Mouse (Mus musculus): ENCODE measurements around the gene Dusp2. TPM values are rescaled to one million over a fixed set of nuclear protein-coding genes. Genes with fewer than 3 reads are reported as not detected.

The Dusp2 gene
- polyA plus RNA-seq, 1 experiment, result 116 TPM

- Histone ChIP-seq H3K27ac (ENCODE audit: insufficient read depth, low read length) (no peak overlapping the region), H3K4me3 (ENCODE audit: extremely low read depth, insufficient read depth, insufficient read length) (no peak overlapping the region), H3K27me3 (ENCODE audit: control insufficient read depth, insufficient read depth, low read length) (no peaks in the 10 kb centered on the region), H3K36me3 (ENCODE audit: control insufficient read depth, insufficient read depth, low read length) (no peaks in the 10 kb centered on the region), H3K4me1 (ENCODE audit: control insufficient read depth, insufficient read depth, insufficient read length) (no peaks in the 10 kb centered on the region)
- no peak for TF ChIP-seq CTCF (IDR thresholded peaks at IDR 0.05; ENCODE audit: extremely low read depth, insufficient read depth, insufficient read length, insufficient replicate concordance)
- no peak for TF ChIP-seq POLR2A (IDR thresholded peaks at IDR 0.05; ENCODE audit: low read depth, low read length)
- 80% methylated on average over 7 of the region's 7 CpGs for WGBS
- DNase-seq (ENCODE audit: low read depth in 1 of 2, low spot score in 2 of 2), result no peak
Measured at GRCm38 (mm10) chr2:127378611-127378990, 42.6 kb downstream of the Dusp2 start.

DNA sequence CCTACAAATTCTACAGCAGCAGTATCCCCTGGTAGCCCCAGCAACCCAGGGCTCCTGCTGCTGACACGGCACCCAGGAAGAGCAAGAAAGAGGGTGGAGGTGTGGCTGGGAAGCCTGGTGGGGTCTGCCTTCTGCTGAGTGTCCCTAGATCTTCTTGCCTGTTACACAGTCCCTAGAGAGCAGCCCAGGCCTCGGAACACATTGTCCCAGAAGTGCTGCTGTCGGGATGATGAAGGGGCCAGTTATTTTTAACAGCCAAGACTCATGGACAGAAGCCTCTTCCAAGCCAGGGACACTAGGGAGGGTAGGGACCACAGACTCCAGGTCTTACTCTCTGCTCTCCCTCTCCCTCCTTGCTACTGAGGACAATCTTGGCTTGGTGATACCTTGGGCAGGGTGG, 43.3 kb downstream of the Dusp2 start:
- DNase-seq (ENCODE audit: low read depth in 1 of 2, low spot score in 2 of 2), result no peak
- TF ChIP-seq CTCF (IDR thresholded peaks at IDR 0.05; ENCODE audit: extremely low read depth, insufficient read depth, insufficient read length, insufficient replicate concordance) (no peak), POLR2A (IDR thresholded peaks at IDR 0.05; ENCODE audit: low read depth, low read length) (no peak)
- H3K27me3 ChIP-seq (ENCODE audit: control insufficient read depth, insufficient read depth, low read length), result no peaks in the 10 kb centered on the region
- WGBS, result 80% methylated on average over 3 of the region's 3 CpGs
- H3K36me3 ChIP-seq (ENCODE audit: control insufficient read depth, insufficient read depth, low read length), result no peaks in the 10 kb centered on the region
- no peaks in the 10 kb centered on the region for H3K4me1 ChIP-seq (ENCODE audit: control insufficient read depth, insufficient read depth, insufficient read length)
- no peak overlapping the region for H3K4me3 ChIP-seq (ENCODE audit: extremely low read depth, insufficient read depth, insufficient read length)
- no peak overlapping the region for H3K27ac ChIP-seq (ENCODE audit: insufficient read depth, low read length)

GRCm38 (mm10) chr2:127383881-127384280, 47.9 kb downstream of the Dusp2 start:
- DNase-seq (ENCODE audit: low read depth in 1 of 2, low spot score in 2 of 2), result no peak
- Histone ChIP-seq H3K4me1 (ENCODE audit: control insufficient read depth, insufficient read depth, insufficient read length) (no peaks in the 10 kb centered on the region), H3K27me3 (ENCODE audit: control insufficient read depth, insufficient read depth, low read length) (no peaks in the 10 kb centered on the region), H3K27ac (ENCODE audit: insufficient read depth, low read length) (no peak overlapping the region), H3K4me3 (ENCODE audit: extremely low read depth, insufficient read depth, insufficient read length) (no peak overlapping the region), H3K36me3 (ENCODE audit: control insufficient read depth, insufficient read depth, low read length) (no peaks in the 10 kb centered on the region)
- TF ChIP-seq CTCF (IDR thresholded peaks at IDR 0.05; ENCODE audit: extremely low read depth, insufficient read depth, insufficient read length, insufficient replicate concordance) (no peak), POLR2A (IDR thresholded peaks at IDR 0.05; ENCODE audit: low read depth, low read length) (no peak)
- 83% methylated on average over 7 of the region's 7 CpGs for WGBS

DNA sequence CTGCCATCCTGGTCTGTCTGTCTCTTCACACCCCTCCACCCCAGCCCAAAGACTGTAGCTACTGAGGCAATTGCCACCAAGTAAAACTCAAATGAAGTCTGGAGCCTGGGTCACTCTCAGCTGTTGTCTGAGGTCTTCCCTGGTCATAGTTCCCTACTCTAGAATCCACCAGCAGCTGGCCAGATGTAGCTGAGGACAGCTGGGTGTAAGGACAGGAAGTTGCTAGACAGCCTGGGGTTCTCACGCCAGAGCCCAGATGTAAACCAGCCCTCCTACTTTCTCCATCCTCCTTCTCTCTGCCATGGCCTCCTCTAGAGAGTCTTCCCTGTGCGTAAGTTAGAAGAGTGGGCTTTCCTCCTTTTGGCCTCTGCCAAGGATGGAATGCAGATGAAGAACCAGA, 51.6 kb downstream of the Dusp2 start:
- Histone ChIP-seq H3K4me3 (ENCODE audit: extremely low read depth, insufficient read depth, insufficient read length) (no peak overlapping the region), H3K36me3 (ENCODE audit: control insufficient read depth, insufficient read depth, low read length) (no peaks in the 10 kb centered on the region), H3K27ac (ENCODE audit: insufficient read depth, low read length) (no peak overlapping the region), H3K4me1 (ENCODE audit: control insufficient read depth, insufficient read depth, insufficient read length) (no peaks in the 10 kb centered on the region), H3K27me3 (ENCODE audit: control insufficient read depth, insufficient read depth, low read length) (no peaks in the 10 kb centered on the region)
- 64% methylated on average over 2 of the region's 2 CpGs for WGBS
- TF ChIP-seq CTCF (IDR thresholded peaks at IDR 0.05; ENCODE audit: extremely low read depth, insufficient read depth, insufficient read length, insufficient replicate concordance) (no peak), POLR2A (IDR thresholded peaks at IDR 0.05; ENCODE audit: low read depth, low read length) (no peak)
- no peak for DNase-seq (ENCODE audit: low read depth in 1 of 2, low spot score in 2 of 2)

Other genes starting within 250 kb of the Dusp2 start
- 2.5 and 2.8 TPM in 2 replicates for gene Ncaph, start 202.2 kb upstream of the Dusp2 start, polyA plus RNA-seq (2012; rRNA removed)
- 12.3 and 13.6 TPM in 2 replicates for gene Itpripl1, start 192.7 kb upstream of the Dusp2 start, polyA plus RNA-seq (2012; rRNA removed)
- gene 1810024B03Rik, start 127.9 kb upstream of the Dusp2 start, polyA plus RNA-seq (2012; rRNA removed), result 0.60 and 0.76 TPM in 2 replicates
- 39.6 and 42.0 TPM in 2 replicates for gene Snrnp200, start 127.8 kb upstream of the Dusp2 start, polyA plus RNA-seq (2012; rRNA removed)
- 43.6 and 43.8 TPM in 2 replicates for gene Ciao1, start 88.3 kb upstream of the Dusp2 start, polyA plus RNA-seq (2012; rRNA removed)
- 59.9 and 88.7 TPM in 2 replicates for gene Tmem127, start 88.3 kb upstream of the Dusp2 start, polyA plus RNA-seq (2012; rRNA removed)
- gene Stard7, start 65.9 kb upstream of the Dusp2 start, polyA plus RNA-seq (2012; rRNA removed), result 22.2 and 33.5 TPM in 2 replicates
- gene Astl, start 2.5 kb downstream of the Dusp2 start, polyA plus RNA-seq (2012; rRNA removed), result 0.08 TPM in 2 replicates
- gene Adra2b, start 27.0 kb downstream of the Dusp2 start, polyA plus RNA-seq (2012; rRNA removed), result 1.2 and 1.3 TPM in 2 replicates
- gene Gpat2, start 89.0 kb downstream of the Dusp2 start, polyA plus RNA-seq (2012; rRNA removed), result 0.32 and 0.34 TPM in 2 replicates
- gene Fahd2a, start 108.4 kb downstream of the Dusp2 start, polyA plus RNA-seq (2012; rRNA removed), result 7.8 and 8.3 TPM in 2 replicates
- gene Kcnip3, start 185.9 kb downstream of the Dusp2 start, polyA plus RNA-seq (2012; rRNA removed), result 2.3 and 4.2 TPM in 2 replicates
- gene Prom2, start 205.3 kb downstream of the Dusp2 start, polyA plus RNA-seq (2012; rRNA removed), result 0.28 and 0.39 TPM in 2 replicates

Measured in spleen, adult 2 months (tissue).